Mouse (Mus musculus) large intestine, adult 2 months (tissue): ENCODE data around the gene Gm5737. TPM values are rescaled to one million over a fixed set of nuclear protein-coding genes. Genes with fewer than 3 reads are reported as not detected.

Experiments used
- DNase-seq: peaks from one replicate; pipeline ENCODE4 v3.0.0-alpha.2; 2012; ENCODE audit warnings: low read depth, low spot score
- WGBS: fragments of 180-500 bp; shearing (Covaris S2); methylation state at CpG from one replicate; pipeline ENCODE4 v1.1.7; 2018; 5-methylcytosine and 5-hydroxymethylcytosine counted together
- polyA plus RNA-seq: library from polyadenylated mRNA; depleted of rRNA; stranded (reverse); fragments of >200 nt; gene quantifications from 2 replicates; pipeline ENCODE4 v1.2.3, GENCODE M21; 2012; rRNA removed

The Gm5737 gene
- polyA plus RNA-seq, result not detected in 2 replicates

- DNase-seq, result no peak
- WGBS, result 64% methylated on average over 6 of the region's 6 CpGs
Measured at GRCm38 (mm10) chr7:120811834-120812415, at the start of gene Gm5737. TSS of gene Gm5737 (plus strand) at chr7:120812365.

DNA sequence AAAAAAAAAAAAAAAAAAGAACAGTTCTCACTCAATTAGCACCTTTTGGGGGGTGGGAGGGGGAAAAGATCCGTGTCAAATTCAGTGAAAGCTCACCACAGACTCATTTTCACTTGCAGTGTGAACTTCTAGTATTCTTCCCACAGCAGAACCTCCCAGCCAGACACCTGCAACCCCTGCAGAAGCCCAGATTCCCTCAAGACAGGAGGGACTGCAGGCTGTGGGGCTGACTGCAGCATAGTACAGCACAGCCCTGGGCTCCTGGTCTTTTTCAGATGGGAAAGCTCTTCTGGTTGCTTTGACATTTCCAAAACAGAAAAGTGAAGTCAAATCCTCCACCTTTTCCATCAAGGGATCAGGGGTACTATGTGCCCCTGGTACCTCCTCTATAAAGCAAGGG is 44.8 kb upstream of the Gm5737 start:
- DNase-seq, result no peak
- 24% methylated on average over 1 of the region's 1 CpGs for WGBS

- DNase-seq, result no peak
- WGBS, result 59% methylated on average over 1 of the region's 1 CpGs
Measured at GRCm38 (mm10) chr7:120771389-120771788, 40.8 kb upstream of the Gm5737 start.

GRCm38 (mm10) chr7:120778012-120778411 is 34.2 kb upstream of the Gm5737 start:
- 34% methylated on average over 2 of the region's 2 CpGs for WGBS
- no peak for DNase-seq

DNA sequence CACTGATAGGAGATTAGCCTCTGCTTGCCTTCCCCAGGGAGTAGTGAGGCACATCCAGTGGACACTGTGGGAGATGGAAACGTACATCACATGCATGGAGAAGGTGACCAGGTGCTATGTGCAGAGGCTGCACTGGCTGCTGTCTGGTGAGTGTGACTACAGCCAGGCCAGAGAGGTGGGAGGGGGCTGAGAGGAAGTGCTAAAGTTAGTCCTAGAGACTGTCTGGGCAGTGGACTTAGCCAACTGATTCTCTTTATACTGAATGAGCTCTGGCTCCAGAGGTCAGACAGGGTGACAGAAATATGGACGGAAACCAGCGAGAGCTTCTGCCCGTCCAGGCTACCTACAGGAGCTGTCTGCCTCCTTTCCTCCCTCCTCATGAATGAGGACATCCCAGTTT is 16.6 kb upstream of the Gm5737 start:
- 64% methylated on average over 4 of the region's 4 CpGs for WGBS
- DNase-seq, result no peak

DNA sequence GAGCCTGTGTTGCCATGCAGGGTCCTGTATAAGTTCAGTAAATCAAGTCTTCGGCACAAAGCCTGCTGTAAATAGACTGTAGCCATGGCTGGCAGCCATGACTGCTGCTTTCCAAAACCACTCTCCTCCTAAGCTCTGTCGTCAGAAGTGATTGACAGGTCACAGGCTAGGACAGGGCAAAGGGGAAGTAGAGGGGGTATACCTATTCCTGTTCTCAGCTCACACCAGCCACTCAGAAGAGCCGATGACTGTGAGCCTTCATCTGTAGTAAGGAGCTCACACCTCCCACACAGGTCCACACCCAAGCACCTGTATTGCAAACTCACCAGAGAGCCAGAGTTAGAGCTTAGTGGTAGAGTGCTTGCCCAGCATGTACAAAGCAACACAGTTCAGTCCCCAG is 15.8 kb upstream of the Gm5737 start:
- 55% methylated on average over 3 of the region's 3 CpGs for WGBS
- no peak for DNase-seq

GRCm38 (mm10) chr7:120803268-120803667 is 8.9 kb upstream of the Gm5737 start:
- no peak for DNase-seq
- 87% methylated on average over 2 of the region's 2 CpGs for WGBS

DNA sequence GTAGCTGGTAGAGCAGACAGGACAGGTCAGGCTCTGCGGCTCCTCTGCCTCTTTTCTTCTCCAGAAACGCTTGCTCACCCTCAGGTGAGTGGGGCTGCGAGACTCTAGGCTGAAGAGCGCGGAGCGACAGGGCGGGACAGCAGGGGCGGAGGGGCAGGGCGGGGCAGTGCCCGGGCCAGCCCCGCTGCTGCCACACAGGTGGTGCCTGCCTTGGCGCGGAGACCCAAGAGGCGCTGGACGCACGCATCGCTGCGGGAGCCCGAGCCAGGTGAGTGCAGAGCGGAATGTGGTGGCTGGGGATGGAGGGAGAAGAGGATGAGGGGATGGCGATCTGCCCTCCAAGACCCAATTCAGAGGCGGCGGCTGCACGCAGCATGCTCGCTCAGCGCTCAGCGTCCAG is 2.5 kb upstream of the Gm5737 start:
- DNase-seq, result no peak
- WGBS, result 5% methylated on average over 27 of the region's 27 CpGs

GRCm38 (mm10) chr7:120817552-120817951 is 5.4 kb downstream of the Gm5737 start:
- 83% methylated on average over 6 of the region's 6 CpGs for WGBS
- DNase-seq, result no peak

DNA sequence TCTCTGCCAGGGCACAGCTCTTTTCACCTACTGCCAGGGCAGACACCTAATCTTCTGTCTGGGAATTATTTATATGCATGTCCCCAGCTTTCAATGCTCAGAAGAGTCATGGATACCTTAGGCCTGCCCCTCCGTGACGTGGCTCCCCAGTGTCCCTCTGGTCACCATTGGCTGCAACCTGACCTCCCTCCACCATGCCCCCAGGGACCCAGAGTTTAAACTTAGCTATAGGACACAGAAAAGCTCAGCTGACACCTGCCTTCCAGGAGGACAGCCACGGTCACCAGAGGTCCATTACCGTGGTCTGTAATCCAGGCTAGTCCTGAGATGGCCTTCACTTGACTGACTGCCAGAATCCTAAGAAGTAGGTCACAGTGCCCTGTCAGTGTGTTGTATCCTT is 7.2 kb downstream of the Gm5737 start:
- DNase-seq, result no peak
- 90% methylated on average over 4 of the region's 4 CpGs for WGBS

- DNase-seq, result no peak
- 22% methylated on average over 5 of the region's 5 CpGs for WGBS
Measured at GRCm38 (mm10) chr7:120823248-120823647, 11.1 kb downstream of the Gm5737 start.

DNA sequence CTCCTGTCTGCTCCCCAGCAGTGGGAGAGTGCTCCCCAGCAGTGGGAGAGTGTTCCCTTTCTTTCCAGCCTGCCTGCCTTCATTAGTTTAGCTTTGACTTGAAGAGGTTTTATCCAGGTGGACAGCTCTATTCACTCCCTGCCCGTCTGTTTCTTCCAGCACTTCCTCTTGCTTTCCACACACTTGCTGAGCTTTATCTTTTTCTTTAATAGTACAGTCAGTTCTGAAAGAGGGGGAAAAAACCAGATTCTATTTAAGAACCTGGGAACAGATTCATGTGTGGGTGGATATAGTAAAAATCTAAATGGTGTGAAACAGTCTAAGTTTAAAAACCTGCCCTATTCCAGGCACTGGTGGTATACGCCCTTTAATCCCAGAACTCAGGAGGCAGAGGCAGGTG is 12.9 kb downstream of the Gm5737 start:
- WGBS, result 67% methylated on average over 2 of the region's 2 CpGs
- no peak for DNase-seq

DNA sequence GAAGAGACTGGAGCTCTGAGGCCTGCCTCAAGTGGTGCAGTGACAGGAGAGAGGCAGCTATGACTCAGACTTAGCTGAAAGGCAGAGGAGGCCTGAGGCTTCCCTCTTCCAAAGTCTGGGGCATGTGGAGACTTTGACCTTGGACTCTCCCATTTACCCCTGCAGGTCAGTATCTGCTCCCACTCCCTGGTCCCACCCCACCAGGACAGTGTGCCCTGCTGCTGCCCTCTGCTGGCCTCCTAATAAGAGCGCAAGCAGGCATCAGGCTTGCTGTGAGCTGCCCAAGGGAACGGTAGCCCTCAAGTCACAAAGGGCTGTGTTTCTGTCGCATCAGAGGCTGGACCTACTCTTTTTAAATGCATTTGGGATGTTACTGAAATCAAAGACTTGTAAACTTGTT is 14.2 kb downstream of the Gm5737 start:
- DNase-seq, result no peak
- WGBS, result 17% methylated on average over 3 of the region's 3 CpGs

GRCm38 (mm10) chr7:120830431-120831381 is 18.5 kb downstream of the Gm5737 start:
- 1% methylated on average over 46 of the region's 46 CpGs for WGBS
- no peak for DNase-seq

DNA sequence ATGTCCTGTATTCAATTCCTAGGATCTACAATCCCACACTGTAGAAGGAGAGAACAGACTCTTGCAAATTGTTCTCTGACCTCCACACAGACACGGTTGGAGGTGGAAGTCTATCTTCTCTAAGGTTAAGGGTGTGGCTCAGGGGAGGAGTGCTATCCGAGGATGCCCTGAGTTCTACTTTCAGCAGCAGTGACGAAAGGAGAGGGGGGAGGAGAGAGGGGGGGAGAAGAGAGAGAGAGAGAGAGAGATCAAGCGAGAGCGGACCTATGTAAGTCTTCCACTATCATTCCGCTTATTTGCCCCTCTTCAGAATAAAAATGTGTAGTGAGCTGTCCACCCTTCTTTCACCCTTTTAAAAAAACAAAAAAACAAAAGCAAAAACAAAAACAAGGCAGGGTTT is 22.3 kb downstream of the Gm5737 start:
- no peak for DNase-seq
- 23% methylated on average over 6 of the region's 6 CpGs for WGBS

GRCm38 (mm10) chr7:120834863-120835372 is 22.8 kb downstream of the Gm5737 start:
- WGBS, result under 1% methylated on average over 14 of the region's 14 CpGs
- no peak for DNase-seq

DNA sequence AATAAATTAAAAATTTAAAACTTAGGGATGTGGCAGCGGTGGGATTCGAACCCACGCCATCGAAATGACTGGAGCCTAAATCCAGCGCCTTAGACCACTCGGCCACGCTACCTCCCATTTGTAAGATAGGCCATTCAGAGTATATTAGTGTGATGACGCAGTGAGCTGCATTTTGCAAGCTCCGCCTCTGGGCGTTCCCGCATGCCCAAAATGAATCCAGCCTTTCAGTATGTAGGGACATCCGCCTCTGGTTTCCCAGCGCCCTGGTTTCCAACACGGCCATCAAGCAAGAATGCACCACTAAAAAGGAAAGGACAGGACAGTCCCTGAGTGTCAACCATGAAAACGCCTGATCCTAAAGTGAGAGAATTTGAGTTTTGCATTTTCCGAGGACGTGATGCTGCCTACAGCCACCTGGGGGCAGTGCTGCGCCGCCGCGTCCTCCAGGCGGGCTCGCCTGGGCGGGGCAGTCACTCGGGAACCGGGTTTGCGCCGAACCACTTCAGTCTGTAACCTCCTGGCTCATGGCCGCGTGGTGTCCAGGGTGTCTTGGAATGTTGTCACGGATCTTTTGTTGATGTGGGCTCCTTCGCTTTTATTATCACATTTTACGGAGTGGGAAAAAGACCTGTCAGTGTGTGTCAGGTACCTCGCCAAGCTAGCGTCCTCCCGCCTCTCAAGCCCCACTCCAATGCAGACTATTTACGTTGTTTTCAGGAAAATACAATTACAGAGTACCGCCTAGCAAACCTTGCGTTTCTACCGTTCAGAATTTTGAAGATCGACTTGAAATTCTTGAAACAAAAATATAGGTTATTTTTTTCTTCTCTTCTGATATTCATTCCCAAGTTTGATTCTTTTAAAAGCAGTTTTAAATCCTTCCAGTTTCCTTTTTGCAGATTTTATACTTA is 23.5 kb downstream of the Gm5737 start:
- under 1% methylated on average over 41 of the region's 41 CpGs for WGBS
- no peak for DNase-seq

DNA sequence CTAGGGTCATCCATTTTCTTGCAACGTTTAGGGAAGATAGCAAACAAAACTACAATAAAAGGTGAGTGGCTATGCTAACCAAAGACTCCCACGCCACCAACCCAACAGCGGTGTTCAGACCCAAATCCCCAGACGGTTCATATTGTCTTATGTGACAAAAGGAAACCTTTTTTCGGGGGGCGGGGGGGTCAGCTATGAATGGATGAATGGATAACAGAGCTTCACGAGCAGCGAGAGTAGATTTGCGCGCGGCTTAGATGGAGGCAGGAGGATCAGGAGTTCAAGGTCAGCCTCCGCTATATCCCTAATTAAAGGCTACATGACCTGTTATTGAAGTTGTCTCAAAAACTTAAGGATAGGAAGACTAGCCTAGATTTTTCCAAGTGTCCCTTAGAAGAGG is 24.2 kb downstream of the Gm5737 start:
- whole genome bisulfite sequencing, result 6% methylated on average over 12 of the region's 12 CpGs
- no peak for DNase-seq

- WGBS, result 58% methylated on average over 5 of the region's 5 CpGs
- no peak for DNase-seq
Measured at GRCm38 (mm10) chr7:120838436-120839160, 26.4 kb downstream of the Gm5737 start.
